Mouse (Mus musculus): ENCODE results near the gene Col4a2.

Gene Col4a2

DNA sequence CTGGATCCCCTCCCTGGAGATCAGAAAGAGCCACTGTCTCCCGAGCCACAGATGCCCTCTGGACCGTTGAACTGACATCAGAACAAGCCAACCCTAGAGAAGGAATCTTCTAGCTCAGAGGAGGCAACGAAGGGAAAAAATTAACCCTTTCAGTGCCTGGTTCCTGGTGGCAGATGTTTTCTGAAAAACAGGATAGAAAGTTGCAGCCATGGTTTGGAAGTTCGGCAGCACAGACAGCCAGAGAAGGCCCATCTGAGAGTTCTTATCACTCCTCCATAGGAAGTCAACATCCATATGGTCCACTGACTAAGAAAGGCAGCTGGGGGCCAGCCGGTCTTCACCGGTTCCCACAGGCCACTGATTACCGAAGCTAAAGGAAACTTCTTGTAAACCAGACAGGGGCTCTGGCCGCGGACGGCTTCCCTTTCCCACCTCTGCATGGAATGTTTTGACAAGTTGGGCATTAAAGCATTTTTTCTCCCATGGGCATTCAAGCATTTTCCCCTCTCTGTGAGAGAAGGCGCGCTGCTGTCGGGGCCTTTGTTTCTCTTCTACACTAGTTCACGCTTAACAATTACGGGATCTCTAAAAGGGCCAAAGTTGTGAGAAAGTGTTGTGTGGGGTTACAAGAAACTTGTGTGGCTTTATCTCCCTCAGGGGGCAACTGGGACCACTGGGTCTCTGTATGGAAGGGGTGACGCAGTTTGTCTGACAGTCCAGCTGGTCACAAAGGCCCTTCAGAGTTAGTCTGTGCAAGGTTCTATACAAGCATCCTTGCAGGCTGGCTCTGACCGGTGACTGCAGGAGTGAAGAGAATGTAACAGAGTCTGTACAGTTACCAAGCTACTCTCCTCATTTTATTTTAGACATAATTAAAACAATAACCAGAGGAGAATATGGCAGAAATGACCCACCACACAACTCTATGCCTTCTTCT lies 49.9 kb downstream of the Col4a2 start:
- DNase-seq, result no peak

DNA sequence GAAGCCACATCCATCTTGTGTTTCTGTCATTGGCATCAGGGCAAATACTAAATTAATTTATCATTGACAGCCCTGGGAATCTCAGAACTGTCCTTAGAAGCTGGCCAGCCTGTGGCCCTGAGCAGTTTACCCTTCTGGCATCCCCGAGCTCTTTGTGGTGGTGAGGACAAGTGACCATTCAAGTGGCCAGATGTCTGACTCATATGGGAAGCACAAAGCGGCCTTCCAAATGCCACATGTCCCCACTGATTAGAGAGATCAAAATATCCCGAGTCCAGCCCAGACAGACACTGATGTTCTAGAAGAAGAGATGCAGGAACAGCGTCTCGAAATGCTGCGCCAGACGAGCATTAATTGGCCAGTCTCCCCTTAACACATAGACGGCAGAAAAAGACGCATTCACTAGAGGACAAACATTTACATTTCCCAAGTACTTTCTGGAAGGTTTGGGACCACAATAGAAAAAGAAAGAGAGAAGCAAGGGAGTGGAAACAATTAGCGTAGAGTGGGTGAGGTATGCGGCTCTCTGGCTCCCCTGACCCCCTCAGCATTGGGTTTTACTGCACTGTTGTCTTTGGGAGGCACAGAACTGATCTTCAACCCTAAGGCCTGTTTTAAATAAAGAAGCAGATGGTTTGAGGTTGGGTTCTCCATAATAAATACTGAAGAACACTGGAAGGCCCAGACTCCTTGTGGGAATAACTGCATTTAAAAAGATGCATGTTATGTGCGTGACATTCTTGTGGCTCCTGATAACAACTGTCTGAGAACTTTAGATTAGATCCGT lies 50.9 kb downstream of the Col4a2 start:
- DNase-seq, result no peak

DNA sequence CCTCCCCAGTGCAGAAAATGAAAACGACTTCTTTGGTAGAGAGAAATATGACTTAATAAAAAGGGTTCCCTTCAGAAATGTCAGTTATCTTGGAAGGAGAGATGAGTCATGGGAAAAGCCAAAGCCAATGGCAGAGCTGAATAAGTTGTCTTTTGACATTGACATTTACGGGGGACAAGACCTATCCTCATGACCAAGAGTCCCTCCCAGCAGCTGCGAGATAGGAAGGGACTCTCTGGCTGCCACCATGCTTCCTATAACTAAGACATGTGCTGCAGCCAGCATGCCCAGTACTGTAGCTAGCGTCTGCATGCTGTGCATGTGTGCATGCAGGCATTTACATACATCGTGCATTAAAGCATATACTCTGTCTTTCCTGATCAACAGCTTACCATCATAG lies 53.6 kb downstream of the Col4a2 start:
- DNase-seq, result no peak

DNA sequence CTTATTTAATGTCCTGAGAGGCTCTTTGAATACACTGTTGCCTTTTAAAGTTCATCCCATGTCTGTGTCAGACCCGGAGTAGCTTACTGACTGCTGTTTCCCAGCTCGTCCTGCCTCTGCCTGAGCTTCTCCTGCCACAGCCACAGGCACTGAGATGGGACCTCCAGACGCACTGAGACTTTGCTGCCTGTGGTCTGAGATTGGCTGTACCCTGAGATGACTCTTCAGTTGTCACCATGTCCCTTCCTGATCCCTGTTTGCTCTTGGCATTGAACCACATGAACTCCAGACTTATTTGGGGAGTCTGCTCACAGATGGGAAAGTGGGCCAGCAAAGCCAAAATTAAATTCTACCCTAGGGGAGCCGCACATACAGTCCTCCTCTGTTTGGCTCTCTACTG lies 54.1 kb downstream of the Col4a2 start:
- no peak for DNase-seq

DNA sequence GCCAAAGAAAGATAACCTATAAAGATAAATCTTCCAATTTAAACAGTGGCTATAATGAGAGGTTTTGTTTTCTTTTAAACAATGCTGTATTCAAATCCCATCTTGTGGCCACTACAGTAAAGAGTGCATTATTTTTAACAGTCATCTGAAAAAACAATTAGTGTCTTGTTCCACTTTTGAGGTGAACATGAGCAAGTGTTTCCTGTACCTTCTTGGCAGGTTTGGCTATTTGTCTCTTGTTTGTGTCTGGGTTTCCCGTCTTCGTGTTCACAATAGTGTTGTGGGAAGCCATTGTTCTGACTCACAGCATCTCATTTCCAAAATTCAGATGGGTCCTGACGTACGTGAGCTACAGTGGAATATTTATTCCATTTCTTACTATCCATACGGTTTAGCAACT lies 55.1 kb downstream of the Col4a2 start:
- DNase-seq, result no peak

DNA sequence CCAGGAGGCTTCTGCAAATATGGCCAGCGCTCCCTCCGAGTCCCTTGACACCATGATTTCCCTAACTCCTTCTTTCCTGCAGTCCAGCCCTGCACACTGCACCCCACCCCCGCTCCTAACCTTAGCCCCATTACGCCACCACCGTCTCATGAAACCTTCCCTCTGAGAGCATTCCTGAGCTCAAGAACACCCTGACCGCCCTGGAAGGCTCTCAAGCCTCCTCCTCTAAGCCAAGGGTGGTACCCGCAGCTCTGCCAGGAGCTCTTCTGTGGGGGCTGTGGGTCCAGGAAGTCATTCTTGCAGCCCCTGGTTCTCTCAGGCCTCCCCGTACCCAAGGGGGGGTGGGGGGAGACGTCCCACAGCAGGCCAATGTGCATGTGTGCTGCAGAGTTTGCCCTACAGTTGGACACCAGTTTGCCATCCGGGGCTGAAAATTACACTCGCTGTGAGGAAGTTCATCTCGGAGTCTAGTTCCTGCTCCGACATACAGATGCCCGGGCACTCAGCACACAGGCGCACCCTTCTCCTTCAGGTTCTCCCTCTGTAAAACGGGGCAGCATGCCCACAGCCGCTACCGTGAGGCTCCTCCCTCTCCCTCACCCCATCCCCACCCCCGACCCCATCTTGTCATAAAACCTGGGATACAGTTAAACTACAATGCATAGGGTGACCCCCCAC lies 57.1 kb downstream of the Col4a2 start:
- DNase-seq, result no peak

DNA sequence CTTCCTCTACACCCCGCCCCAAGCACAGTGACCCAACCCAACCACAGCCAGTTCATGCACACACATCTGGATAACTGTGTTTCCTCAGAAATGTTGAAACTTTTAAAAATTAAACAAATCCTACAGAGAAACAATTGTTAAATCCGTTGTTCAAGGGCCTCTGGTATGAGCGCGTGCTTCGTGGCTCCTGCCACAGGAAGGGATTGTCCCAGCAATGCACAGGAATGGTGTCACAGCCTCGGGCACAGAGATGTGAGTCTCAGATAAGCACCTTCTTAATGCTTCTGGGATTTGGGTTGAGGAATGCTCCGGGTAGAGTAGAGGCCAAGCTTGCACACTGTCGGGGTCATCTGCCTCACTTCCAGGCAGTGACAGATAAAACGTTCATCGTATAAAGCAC lies 58.7 kb downstream of the Col4a2 start:
- DNase-seq, result no peak

DNA sequence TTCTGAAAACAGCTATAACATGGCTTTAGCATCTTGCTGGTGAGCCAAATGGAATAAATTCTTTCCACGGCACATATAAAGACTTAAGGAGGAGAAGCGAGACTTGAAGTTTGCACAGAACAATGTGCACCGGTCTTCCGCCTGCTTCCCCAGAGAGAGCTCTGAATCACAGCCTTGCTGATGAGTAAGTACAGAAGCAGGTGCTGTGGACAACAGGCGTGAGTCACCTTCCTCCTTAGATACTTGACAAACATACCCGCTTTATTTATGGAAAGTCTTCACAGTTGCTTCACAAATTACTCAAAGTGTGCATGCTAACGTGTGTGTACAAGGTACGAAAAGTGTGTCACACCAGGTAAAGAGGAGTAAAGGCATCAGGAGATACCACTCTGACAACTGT lies 59.5 kb downstream of the Col4a2 start:
- no peak for DNase-seq

DNA sequence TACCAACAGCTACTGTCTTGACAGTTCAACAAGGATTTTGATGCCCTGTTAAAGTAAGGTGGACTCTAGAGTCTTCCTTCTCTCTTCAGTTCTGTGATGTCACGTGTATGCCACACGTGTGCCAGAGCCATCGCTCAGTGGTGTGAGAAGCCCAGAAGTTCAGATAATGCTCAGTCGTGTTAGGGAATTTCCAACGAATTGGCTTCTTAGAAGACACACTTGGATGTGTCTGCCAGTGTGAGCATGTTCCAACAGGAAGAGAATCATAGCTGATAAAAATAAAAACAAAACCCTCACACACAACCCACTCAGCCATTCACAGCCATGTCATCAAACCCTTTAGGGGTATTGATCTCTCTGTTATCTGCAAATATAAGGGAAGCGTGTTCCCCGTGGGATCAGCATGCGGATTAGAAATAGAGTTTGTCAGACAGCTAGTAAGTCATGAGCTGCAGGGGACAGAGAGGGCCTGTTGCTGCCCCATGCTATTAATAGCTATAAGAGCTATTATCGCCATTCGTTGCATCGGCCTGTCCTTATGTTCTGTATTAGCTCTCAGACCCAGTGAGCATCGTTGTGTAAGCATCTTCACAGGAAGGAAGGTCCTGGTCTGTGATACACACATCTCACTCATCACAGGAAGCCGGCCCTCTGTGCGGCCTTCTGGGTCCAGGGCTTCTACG lies 61.2 kb downstream of the Col4a2 start:
- DNase-seq, result no peak

DNA sequence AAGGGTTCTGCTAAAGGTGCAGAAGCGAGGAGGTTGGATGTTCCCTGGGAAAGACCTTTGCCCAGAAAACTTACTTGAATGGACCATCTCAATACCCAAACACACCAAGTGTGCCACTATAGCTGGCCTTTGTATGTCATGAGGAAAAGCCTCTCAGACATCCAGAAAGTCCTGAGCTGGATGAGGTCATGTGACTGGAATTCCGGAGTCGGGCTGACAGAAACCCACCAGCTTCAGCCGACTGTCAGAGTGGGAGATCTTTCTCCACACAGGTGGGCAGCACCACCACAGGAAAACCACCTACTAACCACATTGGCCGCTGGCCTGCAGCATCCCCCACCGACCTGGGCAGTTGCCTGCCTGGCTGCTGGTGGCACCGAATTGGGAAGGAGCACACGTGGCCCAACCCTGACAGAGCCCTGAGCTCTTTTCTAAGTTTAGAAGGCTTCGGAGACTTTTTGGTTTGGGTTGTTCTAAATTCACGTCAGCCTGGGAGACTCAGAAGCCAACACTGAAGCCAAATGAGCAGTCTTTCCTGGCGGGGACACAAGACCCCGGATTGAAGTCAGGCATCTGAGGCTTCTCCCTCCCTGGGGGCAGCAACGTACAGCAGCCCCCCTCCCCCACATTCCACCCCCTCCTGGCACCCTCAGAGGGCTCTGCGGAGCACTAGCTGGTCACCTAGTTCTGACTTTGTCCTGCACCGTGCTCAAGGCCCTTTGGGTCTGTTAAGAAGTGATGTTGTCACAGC lies 61.9 kb downstream of the Col4a2 start:
- DNase-seq, result no peak

DNA sequence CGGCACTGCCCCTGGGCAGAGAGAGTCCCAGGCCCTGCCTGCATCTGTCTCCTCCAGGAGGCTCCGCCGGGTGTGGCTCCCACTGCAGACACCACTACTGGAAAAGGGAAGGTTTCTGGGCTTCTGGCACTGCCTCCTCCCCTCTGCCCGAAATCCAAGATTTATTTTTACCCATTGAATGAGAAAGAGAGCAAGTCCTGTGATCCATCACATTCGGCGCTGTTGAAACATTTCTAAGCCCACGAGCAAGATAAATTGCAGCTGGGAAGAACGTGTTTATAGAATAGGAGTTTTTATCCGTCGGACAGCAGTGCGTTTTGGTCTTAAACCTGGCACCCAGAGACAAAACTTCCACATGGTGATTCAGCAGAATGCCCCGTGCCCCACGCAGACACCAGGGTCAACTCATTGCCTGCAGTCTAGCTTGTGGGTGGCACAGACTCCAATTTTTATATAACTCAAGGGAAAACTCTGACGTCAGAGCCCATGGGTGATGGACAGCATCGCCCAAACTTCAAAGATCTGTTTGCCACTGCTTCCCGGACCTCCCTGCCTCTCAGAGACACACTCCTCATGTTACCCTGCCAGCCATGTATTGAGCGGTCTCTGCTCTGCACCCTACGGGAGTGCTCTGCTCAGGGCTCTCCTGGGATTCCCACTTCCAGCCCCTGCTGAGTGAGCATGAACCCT lies 63.3 kb downstream of the Col4a2 start:
- no peak for DNase-seq

DNA sequence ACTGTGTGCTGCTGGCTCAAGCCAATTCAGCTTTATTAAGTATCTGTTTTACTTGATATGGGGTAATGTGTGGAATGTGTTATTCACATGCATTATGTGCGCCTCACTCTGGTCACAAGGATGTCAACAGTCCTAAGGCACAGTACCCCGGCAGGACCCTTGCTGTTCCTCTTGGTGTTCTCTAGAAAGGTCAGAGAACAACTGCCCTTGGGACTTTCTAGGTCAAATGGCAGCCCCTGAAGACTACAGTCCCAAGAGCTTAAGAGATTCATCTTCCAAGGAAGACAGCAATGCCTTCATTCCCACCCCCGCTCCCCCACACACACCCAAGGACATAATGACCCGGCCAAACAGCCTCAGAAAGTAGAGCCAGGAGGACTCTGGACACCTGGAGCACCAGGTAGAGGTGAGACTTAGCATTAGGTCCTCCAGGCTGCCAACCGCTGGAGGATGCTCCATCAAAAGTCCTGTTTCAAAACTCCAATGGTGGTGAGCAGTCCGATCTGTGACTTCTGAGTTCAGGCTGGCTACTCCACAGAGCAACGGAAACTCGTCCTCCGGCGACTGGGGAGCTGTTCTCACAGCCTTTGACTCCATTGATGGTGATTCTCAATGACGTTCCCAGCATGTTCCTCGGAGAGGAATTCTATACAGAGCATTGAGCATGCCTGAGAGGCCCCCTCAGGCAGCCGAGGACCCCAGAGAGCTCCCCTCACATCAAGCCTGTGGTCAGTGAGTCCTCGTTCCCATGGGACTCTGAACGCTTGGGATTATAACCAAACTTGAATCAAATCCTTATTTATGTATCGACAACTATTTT lies 65.0 kb downstream of the Col4a2 start:
- no peak for DNase-seq

DNA sequence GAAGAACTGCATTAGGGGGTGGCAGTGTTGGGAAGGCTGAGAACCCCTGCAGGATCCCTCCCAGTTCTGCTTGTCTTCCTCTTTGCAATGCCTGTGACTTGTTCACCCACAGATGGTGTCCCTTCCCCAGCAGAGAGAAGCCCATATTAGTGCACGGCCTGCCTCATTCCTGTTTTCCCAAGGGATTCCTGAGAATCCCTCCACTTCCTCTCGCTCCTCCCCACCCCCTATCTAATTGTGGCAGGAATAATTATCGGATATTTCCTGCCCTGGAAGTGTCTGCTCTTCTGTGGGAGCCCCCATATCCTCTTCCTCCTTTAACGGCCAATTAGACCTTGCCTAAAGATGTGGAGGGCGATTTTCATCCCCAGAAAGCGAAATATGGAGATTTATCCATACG lies 67.0 kb downstream of the Col4a2 start:
- no peak for DNase-seq

DNA sequence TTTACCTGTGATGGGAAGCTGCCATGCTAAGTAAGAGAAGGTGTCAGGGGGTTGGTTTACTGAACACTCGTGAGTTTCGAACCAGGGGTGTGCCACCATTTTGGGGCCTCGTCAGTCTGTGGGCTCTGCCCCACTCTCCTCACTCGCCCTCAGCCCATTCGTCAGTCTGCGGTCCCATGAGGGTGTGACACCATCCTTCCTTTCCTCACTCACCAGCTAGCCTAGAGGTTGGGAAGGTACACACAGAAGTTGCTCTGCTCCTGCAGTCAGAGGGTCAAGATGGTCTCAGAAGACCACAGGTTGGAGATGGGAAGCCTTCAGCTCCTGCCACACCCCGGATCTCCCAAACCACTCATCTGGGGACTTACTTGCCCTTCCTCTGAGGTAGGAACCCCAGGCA lies 68.9 kb downstream of the Col4a2 start:
- no peak for DNase-seq

DNA sequence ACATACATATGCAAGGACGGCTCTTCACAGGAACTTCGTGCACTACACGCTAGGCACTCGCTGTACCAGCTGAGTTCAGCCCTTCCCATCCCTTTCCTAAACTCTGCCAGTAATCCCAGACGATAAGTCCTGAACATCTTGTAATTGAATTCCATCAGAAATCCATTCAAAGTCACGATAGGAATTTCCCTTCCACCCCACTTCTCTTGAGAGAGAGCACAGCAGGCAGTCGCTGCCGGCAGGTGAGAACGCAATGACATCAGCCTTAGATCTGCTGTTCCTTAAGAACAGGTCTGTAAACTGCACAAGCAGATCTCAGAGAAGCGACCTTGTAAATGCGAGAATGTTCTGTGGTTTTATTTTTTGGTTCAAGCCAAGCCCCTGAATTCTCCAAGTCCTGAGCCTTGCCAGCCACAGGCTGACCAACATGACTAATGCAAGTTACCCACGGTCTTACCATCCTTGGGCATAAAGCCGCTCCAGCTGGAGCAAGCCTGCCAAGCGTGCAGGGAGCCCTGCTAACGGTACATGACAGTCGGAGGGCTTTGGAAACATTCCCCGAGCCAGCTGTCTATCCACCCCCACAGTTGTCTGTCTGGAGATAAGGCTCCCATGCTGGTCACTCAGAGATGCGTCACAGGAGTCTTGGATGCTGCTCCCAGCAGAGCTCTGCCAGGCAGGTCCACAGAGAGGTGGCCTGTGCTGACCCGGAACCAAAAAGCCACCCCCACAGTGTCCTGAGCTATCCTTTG lies 69.6 kb downstream of the Col4a2 start:
- DNase-seq, result no peak

DNA sequence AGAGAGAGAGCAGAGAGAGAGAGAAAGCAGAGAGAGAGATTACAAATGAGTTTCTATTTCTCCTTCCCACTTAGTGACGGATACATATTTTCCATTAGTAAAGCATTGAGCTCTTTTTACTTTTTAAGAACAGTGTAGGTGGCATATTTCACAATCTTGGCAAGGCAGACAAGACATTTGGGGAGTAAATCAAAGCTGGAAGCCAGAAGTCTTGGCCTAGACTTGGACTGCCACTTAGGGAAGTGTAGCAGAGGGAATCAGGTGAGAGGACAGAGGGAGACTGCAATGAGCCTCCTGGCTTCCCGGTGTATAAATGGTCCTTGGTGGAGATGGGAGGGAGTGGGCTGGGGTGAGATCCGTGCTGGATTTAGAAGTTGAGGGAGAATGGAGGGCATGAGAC lies 70.3 kb downstream of the Col4a2 start:
- DNase-seq, result no peak

DNA sequence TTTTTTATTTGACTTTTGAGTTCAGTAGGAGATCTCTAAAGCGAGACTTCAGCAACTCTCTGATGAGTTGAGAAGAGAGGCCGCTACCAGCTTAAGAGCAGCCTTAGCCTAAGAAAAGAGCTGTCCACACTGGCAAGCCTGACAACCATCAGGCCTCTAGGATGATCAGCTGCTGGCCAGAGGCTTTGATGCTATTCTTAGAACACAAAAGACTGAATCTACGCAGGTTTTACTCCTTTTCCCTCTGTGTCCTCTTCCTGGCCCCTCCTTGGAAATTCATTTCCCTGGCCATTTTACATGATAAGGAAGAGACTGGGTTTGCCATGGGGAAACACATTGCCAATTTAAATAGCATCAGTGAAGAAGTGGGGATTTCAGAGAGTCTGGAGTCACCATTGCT lies 70.8 kb downstream of the Col4a2 start:
- DNase-seq, result no peak

DNA sequence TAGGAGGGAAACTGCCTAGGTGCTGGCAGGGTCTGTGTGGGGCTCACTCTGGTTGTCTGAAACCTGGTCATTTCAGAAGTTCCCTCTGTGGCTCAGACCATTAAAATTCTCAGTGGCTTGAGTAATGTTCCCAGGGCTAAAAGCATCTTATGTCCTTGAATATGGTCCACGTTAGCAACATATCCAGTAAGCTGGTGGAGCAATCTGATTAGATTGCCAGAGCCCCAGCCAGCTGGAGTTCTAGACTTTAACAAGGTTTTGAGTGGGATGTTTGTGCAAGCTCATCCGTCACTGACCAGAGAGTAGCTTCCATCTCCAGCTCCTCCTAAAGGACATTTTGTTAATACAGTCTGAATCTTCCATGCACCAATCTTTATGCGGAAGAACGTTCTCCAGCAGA lies 72.2 kb downstream of the Col4a2 start:
- DNase-seq, result no peak

DNA sequence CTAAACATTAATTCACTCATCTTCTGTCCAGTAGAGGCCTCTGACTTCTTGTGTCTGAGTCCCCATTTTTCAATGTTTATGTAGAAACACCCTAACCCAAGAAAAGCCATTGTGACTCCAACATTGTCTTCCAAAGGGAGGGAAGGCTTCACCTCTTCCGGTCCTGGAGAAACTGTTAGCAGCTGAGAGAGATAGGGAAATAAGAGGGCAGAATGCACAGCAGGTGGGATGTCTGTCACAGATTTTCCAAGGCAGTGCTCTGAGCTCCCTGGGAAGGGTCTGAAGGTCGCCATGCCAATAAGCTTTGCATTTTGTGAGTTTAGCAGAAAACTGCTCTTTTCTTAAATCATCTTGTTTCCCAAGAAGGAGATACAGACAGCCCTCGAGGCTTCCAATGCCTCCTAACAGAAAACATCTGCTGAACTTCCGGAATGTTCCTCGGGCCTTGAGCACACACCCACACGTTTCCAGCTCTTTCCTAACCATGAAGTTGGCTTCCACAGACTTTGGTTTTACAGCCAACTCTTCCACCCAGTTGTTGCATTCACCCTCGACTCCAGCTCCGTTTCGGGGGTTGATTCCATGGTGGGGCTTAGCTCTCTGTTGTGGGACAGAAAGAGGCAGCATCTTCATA lies 72.8 kb downstream of the Col4a2 start:
- DNase-seq, result no peak

All from thymus, postnatal 4 days (tissue).